Mouse (Mus musculus) myocyte (in vitro differentiated cells): ENCODE results near the gene Prim2. TPM values are rescaled to one million over a fixed set of nuclear protein-coding genes. Genes with fewer than 3 reads are reported as not detected.
A peak's percentile ranks its signal among the peaks of the same experiment; 100 is the strongest.

Experiments
- H3K27me3 ChIP-seq: one replicate; pipeline ENCODE4 v1.6.1; 2011; ENCODE audit not compliant: control insufficient read depth, insufficient read depth, insufficient read length
- H3K36me3 ChIP-seq: one replicate; pipeline ENCODE4 v1.6.1; 2011; ENCODE audit not compliant: control insufficient read depth, insufficient read depth
- H3K4me2 ChIP-seq: one replicate; pipeline ENCODE4 v1.6.1; 2011; ENCODE audit warnings: low read depth, control low read depth
- H3K4me3 ChIP-seq: one replicate; pipeline ENCODE4 v1.5.1; 2011; ENCODE audit warnings: mild to moderate bottlenecking, control low read depth, moderate library complexity
- H3K79me2 ChIP-seq: one replicate; pipeline ENCODE4 v1.6.1; 2011; ENCODE audit not compliant: control insufficient read depth, insufficient read depth
- H3ac ChIP-seq: one replicate; pipeline ENCODE4 v1.6.1; 2011; ENCODE audit not compliant: control insufficient read depth, insufficient read length
- CEBPB ChIP-seq: IDR thresholded peaks from 2 replicates; pipeline ENCODE4 v1.6.1; 2011; ENCODE audit warnings: mild to moderate bottlenecking, moderate library complexity; ENCODE audit not compliant: poor library complexity, insufficient read depth, severe bottlenecking
- E2F4 ChIP-seq: IDR thresholded peaks from one replicate; pipeline ENCODE4 v1.6.1; 2011; ENCODE audit warnings: mild to moderate bottlenecking, control low read depth, moderate library complexity; ENCODE audit not compliant: insufficient read depth
- MAX ChIP-seq: IDR thresholded peaks from one replicate; pipeline ENCODE4 v1.6.1; 2011; ENCODE audit warnings: low read depth, mild to moderate bottlenecking, control low read depth
- MYOD1 ChIP-seq, 3 experiments: IDR thresholded peaks; one replicate each; pipeline ENCODE4 v1.6.1; 2011; ENCODE audit warnings: control low read depth in 2 of 3, low read depth in 2 of 3, mild to moderate bottlenecking in 2 of 3, moderate library complexity in 1 of 3; ENCODE audit not compliant: insufficient read length in 2 of 3, control insufficient read depth in 1 of 3
- MYOG ChIP-seq, 3 experiments: IDR thresholded peaks; one replicate each; pipeline ENCODE4 v1.6.1; 2011; ENCODE audit warnings: control low read depth in 2 of 3, low read depth in 2 of 3, mild to moderate bottlenecking in 2 of 3; ENCODE audit not compliant: insufficient read length in 2 of 3, control insufficient read depth in 1 of 3, insufficient read depth in 1 of 3
- POLR2A ChIP-seq: IDR thresholded peaks from one replicate; pipeline ENCODE4 v1.6.1; 2011; ENCODE audit warnings: low read depth, mild to moderate bottlenecking, control low read depth, moderate library complexity; ENCODE audit not compliant: insufficient read length
- POLR2AphosphoS2 ChIP-seq: IDR thresholded peaks from one replicate; pipeline ENCODE4 v1.6.1; 2011; ENCODE audit warnings: low read depth, control low read depth; ENCODE audit not compliant: insufficient read length
- REST ChIP-seq: IDR thresholded peaks from one replicate; pipeline ENCODE4 v1.6.1; 2011; ENCODE audit warnings: mild to moderate bottlenecking, control low read depth, moderate library complexity; ENCODE audit not compliant: insufficient read depth, insufficient read length
- SRF ChIP-seq: IDR thresholded peaks from one replicate; pipeline ENCODE4 v1.6.1; 2011; ENCODE audit warnings: low read depth; ENCODE audit not compliant: control insufficient read depth, insufficient read length
- TCF12 ChIP-seq: IDR thresholded peaks from one replicate; pipeline ENCODE4 v1.6.1; 2011; ENCODE audit warnings: mild to moderate bottlenecking, control low read depth; ENCODE audit not compliant: poor library complexity, insufficient read depth, severe bottlenecking
- TCF3 ChIP-seq: IDR thresholded peaks from one replicate; pipeline ENCODE4 v1.6.1; 2011; ENCODE audit warnings: low read depth, control low read depth; ENCODE audit not compliant: insufficient read length
- USF1 ChIP-seq: IDR thresholded peaks from one replicate; pipeline ENCODE4 v1.6.1; 2011; ENCODE audit warnings: low read depth, mild to moderate bottlenecking, control low read depth, moderate library complexity
- polyA plus RNA-seq: library from polyadenylated mRNA; unstranded; fragments of >200 nt; fragmentation: generic; extraction: Trizol; gene quantifications from one replicate; pipeline ENCODE4 v1.2.1, GENCODE M21; 2012; ENCODE audit warnings: missing spikeins

Prim2 gene
- polyA plus RNA-seq, 1 experiment: 8.2 TPM

- no peak overlapping the region for H3K4me3 ChIP-seq
- TF ChIP-seq MYOD1 (IDR thresholded peaks at IDR 0.05; ENCODE audit: control insufficient read depth in 1 of 3, insufficient read length in 2 of 3, low read depth in 2 of 3): no peak
- no peak for TF ChIP-seq E2F4
- TF ChIP-seq MYOG (IDR thresholded peaks at IDR 0.05; ENCODE audit: control insufficient read depth in 1 of 3, insufficient read depth in 1 of 3, insufficient read length in 2 of 3, low read depth in 2 of 3): no peak
- no peak for TF ChIP-seq POLR2AphosphoS2
- no peak for TF ChIP-seq SRF
- TF ChIP-seq POLR2A: no peak
- no peaks in the 10 kb centered on the region for H3K27me3 ChIP-seq
- H3K36me3 ChIP-seq: no peaks in the 10 kb centered on the region
- no peak overlapping the region for H3K4me2 ChIP-seq
- H3K79me2 ChIP-seq: no peaks in the 10 kb centered on the region
- no peak overlapping the region for H3ac ChIP-seq
Measured at GRCm38 (mm10) chr1:33591997-33592608, 77.5 kb downstream of the Prim2 start.

- no peak overlapping the region for H3ac ChIP-seq
- no peaks in the 10 kb centered on the region for H3K27me3 ChIP-seq
- TF ChIP-seq CEBPB (no peak), USF1 (no peak), MAX (no peak), POLR2AphosphoS2 (no peak), POLR2A (no peak), SRF (no peak), TCF3 (no peak), TCF12 (no peak), E2F4 (no peak), MYOD1 (IDR thresholded peaks at IDR 0.05; ENCODE audit: control insufficient read depth in 1 of 3, insufficient read length in 2 of 3, low read depth in 2 of 3) (no peak), REST (no peak), MYOG (IDR thresholded peaks at IDR 0.05; ENCODE audit: control insufficient read depth in 1 of 3, insufficient read depth in 1 of 3, insufficient read length in 2 of 3, low read depth in 2 of 3) (no peak)
- no peaks in the 10 kb centered on the region for H3K36me3 ChIP-seq
- H3K4me2 ChIP-seq: no peak overlapping the region
- H3K4me3 ChIP-seq: no peak overlapping the region
- H3K79me2 ChIP-seq: no peaks in the 10 kb centered on the region
Measured at GRCm38 (mm10) chr1:33590556-33591411, 78.8 kb downstream of the Prim2 start.

GRCm38 (mm10) chr1:33589531-33589930 lies 80.1 kb downstream of the Prim2 start:
- Histone ChIP-seq H3K27me3 (no peaks in the 10 kb centered on the region), H3K79me2 (no peaks in the 10 kb centered on the region), H3K36me3 (no peaks in the 10 kb centered on the region), H3ac (no peak overlapping the region), H3K4me2 (no peak overlapping the region), H3K4me3 (no peak overlapping the region)
- TF ChIP-seq MYOD1 (IDR thresholded peaks at IDR 0.05; ENCODE audit: control insufficient read depth in 1 of 3, insufficient read length in 2 of 3, low read depth in 2 of 3): no peak
- TF ChIP-seq E2F4: no peak
- no peak for TF ChIP-seq TCF12
- TF ChIP-seq POLR2AphosphoS2: no peak
- no peak for TF ChIP-seq SRF
- TF ChIP-seq TCF3: no peak
- no peak for TF ChIP-seq REST
- no peak for TF ChIP-seq POLR2A
- TF ChIP-seq MAX: no peak
- TF ChIP-seq MYOG (IDR thresholded peaks at IDR 0.05; ENCODE audit: control insufficient read depth in 1 of 3, insufficient read depth in 1 of 3, insufficient read length in 2 of 3, low read depth in 2 of 3): no peak
- no peak for TF ChIP-seq USF1
- TF ChIP-seq CEBPB: no peak

GRCm38 (mm10) chr1:33588557-33588956 lies 81.0 kb downstream of the Prim2 start:
- H3K4me2 ChIP-seq: no peak overlapping the region
- no peak for TF ChIP-seq USF1
- TF ChIP-seq POLR2A: no peak
- no peaks in the 10 kb centered on the region for H3K79me2 ChIP-seq
- H3K27me3 ChIP-seq: no peaks in the 10 kb centered on the region
- H3K4me3 ChIP-seq: no peak overlapping the region
- no peaks in the 10 kb centered on the region for H3K36me3 ChIP-seq
- no peak overlapping the region for H3ac ChIP-seq

- H3K4me2 ChIP-seq: peak overlapping the region; percentile 28
- TF ChIP-seq CEBPB (no peak), SRF (no peak), POLR2A (no peak), MAX (no peak), USF1 (no peak), POLR2AphosphoS2 (no peak), MYOG (IDR thresholded peaks at IDR 0.05; ENCODE audit: control insufficient read depth in 1 of 3, insufficient read depth in 1 of 3, insufficient read length in 2 of 3, low read depth in 2 of 3) (no peak), TCF3 (no peak), MYOD1 (IDR thresholded peaks at IDR 0.05; ENCODE audit: control insufficient read depth in 1 of 3, insufficient read length in 2 of 3, low read depth in 2 of 3) (no peak), E2F4 (no peak), REST (no peak), TCF12 (no peak)
- no peaks in the 10 kb centered on the region for H3K36me3 ChIP-seq
- no peaks in the 10 kb centered on the region for H3K79me2 ChIP-seq
- H3K27me3 ChIP-seq: no peaks in the 10 kb centered on the region
- no peak overlapping the region for H3K4me3 ChIP-seq
- no peak overlapping the region for H3ac ChIP-seq
Measured at GRCm38 (mm10) chr1:33584590-33584978, 85.0 kb downstream of the Prim2 start.
